Mouse (Mus musculus) CD4-positive, CD25-positive, alpha-beta regulatory T cell, adult 4 months (primary cell): ENCODE measurements around the gene C130074G19Rik. TPM values are rescaled to one million over a fixed set of nuclear protein-coding genes. Genes with fewer than 3 reads are reported as not detected.

Experiments
- ATAC-seq: one replicate; pipeline ENCODE4 v1.8.0; 2017
- polyA plus RNA-seq, 2 experiments: library from polyadenylated mRNA; unstranded; fragments of 100-300 nt; shearing (Covaris generic); gene quantifications; one replicate each; pipeline ENCODE4 v1.2.1; 2017

C130074G19Rik gene
- polyA plus RNA-seq = not detected

DNA sequence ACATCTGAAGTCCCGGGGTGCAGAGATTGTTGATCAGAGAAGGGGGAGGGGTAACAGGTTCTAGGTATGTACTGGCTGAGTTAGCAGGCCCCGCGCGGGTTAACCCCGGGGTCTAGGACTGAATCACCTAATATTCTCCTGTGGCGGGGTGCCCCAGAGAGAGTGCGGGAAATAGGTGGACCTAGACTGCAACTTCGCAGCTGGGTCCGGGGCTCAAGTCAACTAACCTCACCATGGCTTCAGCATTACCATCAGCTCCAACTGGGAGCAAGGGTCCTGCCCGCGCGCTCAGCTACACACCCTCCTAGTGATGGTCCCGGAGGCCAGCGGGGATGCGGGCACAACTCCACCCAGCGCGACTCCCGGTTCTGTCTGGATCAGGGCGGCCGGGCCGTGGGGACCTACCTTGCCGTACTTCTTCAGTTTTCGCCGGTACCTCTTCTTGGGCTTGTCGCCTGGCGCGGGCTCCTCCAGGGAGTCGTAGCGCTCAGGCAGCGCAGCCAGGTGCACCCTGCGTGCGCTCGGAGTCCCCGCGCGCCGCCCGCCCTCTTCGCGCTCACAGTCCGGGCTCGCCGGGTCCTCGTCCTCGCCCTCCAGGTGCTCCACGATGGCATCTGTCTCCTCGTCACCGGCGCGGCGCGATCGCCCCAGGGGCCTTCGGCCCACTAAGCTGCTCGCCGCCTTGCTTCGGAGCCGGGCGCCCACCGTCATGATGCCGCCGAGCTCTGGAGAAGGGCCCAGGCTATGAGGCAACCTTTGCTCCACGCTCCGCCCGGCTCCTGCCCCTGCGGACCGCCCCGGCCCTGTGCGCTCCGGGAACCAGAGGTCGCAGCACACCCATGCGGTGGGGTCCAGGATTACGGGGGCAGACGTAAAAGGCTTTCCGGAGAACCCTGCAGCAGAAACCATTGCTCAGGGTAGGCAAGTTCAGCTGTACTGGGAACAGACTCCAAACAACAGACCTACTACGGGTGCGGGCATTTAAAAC, at the start of gene C130074G19Rik:
TSS of gene C130074G19Rik (minus strand) at position 938 of the 988 bp plus-strand sequence.
- ATAC-seq = no peak

DNA sequence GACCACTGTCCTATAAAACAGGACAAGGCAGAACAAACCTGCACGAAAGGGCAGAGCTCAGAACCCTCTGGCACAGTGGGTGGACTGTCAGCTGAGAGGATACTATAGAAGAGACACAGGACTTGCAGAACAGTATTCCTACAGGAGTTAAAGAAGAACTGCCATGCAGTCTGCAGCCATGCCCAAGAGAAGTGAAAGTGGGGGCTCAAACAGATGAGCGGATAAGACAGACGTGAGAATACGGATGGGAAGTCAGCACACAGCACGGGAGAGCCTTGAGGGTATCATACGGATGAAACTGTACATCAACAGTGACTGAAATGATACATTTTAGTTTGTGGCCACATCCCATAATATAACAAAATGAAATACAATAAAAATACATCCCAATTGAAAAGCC, 48.1 kb upstream of the C130074G19Rik start:
- ATAC-seq = no peak

DNA sequence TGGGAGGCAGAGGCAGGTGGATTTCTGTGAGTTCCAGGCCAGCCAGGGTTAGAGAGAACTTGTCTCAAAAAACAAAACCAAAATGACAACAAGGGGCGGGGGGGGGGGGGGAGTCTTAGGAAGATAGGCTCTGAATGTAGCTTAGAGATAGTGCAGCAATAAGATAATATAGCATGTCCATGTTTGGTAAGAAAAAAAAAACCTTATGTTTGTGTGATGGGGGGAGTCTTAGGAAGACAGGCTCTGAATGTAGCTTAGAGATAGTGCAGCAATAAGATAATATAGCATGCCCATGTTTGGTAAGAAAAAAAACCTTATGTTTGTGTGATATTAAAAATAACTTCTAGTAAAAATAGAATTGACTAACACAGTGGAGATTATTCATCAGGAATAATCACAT, 45.4 kb upstream of the C130074G19Rik start:
- ATAC-seq = no peak

DNA sequence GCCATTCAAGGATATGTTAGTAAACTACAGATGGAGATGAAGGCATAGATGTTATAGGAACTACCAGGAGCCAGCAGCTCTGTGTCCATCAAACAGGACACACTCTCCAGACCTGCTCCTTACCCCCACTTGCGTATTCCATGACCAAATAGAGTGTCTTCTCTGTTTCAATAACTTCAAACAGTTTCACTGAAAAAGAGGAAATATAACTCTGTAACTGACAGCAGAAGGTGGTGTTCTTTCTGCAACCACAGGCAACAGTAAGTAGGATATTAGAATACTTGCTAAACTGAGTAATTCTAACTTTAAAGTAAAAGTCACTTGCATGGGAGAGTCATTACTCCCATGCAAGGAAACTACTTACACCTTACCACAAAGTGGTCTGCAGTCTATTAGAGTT, 44.9 kb upstream of the C130074G19Rik start:
- no peak for ATAC-seq

DNA sequence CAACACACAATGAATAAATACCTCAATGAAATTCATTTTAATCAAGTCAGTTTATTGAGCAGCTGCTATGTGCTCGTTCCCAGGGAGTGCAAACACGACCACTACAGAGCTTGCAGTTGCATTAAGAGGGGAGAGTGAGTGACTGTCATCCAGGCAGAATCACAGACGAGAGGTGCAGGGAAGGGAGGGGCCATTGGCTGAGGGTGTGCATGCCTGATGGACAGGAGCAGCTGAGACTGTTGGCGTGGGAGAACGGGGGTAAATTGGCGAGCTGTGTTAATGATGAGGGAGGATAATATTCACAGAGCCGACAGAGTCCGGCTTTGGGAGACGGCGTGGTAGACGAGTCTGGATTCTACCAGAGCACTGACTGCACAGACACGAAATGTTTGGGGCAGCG, 39.8 kb upstream of the C130074G19Rik start:
- no peak for ATAC-seq

DNA sequence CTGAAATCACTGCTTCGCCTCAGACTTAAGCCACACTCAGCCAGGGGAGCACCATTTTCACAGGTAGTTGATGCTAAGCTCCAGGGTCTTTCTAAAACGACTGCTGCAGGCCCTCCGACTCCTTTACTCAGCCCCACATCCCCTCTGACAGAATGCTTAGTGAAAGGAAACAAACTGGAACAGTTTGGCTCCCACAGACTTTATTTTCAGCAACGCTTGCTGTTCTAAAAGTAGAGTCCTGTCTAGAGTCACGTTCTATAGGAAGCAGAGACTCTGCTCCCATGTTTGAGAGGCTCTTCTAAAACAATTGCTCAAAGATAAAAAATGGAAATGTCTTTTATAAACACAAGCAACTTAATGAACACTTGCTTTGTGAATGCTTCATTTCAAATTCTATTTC, 37.0 kb upstream of the C130074G19Rik start:
- ATAC-seq = no peak

DNA sequence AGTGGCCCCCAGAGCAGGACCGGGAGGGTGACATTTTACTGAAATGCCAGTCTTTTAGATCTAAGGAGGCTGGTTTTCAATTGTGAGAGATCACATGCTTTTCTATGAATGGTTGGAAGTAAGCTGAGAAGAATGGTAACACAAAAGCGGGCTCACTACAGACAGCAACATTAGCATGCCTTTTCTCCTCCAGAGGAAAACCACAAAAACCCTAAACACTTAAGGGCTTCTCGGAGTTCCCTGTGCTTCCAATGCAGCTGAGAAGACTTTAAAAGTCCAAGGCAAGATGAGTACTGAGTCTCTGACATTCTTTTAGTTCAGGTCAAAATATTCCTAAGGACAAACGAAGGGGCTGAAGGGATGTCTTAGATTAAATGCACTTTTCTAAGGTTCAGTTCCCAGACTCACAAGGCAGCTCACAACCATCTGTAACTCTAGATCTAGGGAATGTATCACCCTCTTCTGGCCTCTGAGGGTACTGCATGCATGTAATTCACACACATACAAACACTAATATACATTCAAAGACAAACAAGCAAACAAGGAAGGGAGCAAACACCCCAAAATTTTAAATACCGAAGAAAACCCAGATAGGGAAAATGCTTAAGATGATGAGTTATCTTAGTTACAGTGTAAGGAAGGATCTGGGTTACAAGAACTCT, 35.3 kb upstream of the C130074G19Rik start:
- ATAC-seq = no peak

DNA sequence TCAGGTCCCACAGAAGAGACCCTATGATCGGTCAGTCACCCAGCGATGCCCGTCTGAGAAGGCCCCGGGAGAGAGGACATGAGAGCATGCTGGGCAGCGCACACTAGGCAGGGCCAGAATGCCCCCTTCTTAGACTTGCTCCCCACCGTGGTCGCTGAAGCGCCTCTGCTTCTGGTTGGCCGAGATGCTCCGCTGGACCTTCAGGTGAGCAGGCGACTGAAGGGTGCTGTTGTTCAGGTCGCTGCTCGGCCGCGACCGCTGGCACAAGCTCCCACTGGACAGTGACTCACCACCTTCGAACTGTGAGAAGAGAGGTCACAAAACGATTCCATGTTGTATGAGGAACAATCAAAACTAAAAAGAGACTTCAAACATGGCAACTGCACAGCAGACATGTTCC, 29.3 kb upstream of the C130074G19Rik start:
- ATAC-seq = no peak

DNA sequence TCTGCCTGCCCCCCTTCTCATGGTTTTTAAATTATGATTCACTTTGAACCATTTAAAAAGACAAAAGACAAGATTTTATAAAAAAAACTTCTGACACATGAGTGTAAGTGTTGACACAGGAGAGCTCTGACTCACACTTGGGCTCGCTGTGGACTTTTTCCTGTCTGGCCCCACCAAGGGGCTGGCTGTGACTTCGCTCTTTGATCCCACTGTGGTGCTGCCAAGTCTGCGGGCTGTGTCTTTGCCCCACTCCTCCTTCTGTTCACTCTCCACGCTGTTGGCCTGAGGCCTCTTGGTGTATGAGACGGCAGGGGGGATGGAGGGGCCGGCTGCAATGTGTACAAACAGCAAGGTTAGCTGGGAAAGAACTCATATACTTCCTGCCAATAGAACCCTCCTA, 28.8 kb upstream of the C130074G19Rik start:
- ATAC-seq = no peak

DNA sequence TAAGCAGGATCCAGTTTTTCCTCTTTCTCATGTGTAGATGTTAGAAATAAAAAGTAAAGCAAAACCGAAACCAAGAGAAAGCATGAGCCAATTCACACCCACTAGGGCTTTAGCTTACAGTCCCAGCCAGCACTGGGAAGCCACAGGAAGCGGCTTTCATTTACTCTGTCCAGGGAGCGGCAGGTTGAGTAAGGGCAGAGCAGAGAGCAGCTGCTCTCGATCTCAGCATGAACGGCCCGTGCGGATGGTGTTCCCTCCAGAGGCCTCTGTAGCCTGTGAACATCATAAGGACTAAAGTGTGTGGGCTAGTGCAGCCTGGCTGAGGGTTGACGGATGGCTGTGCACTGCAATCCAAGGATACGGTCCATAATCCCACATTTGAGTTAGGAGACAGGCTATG, 25.5 kb upstream of the C130074G19Rik start:
- ATAC-seq = no peak

DNA sequence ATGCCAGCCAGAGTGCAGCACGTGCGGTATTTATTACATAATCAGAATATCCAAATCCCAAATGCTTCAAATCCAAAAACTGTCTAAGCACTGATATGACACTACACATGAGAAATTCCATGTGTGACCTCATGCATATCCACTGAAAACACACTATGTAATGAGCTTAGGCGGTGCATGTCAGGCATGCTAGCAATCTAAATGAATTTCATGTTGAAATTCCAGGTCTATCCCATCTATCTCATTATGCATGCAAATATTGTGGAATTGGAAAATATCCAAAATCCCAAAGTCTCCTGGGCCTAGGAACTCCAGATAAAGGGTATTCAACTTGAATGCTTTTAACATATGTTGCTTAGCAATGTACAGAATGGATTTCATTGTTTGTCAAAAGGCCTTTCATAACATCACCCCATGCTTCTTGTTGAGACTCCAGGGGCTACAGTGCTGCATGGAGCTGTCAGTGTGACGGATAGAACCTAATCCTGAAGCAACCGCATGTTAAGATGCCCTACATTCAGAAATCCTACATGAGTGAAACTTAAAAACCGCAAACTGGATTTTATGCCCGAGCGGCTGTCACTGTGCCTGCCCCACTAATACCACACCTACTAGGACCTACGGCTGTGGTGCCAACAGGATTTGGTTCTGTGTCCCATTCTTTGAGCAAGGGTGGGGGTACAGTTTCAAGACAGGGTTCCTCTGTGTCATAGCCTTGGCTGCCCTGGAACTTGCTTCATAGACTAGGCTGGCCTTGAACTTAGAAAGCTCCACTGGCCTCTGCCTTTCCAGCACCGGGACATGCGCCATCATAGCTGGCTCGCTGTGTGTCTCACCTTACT, 23.1 kb upstream of the C130074G19Rik start:
- no peak for ATAC-seq

DNA sequence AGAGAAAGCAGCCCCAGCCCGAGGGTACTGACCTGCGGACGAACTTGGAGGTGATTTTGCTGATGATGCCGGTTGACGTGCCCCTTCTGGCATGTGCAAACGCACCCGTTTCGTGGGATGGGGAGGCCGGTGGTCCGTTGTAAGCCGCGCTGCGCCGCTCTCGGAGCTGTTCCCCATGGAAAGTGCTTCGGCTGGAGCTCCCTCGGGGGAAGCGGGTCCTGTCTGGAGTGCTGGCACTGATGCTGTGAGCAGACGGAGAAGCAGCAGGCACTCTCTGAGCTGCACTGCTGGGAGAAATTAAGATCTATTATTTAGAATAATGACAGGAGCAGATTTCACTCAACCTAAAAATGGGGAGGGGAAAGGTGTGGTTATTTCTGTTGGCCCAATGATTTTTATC, 22.4 kb upstream of the C130074G19Rik start:
- ATAC-seq = no peak

DNA sequence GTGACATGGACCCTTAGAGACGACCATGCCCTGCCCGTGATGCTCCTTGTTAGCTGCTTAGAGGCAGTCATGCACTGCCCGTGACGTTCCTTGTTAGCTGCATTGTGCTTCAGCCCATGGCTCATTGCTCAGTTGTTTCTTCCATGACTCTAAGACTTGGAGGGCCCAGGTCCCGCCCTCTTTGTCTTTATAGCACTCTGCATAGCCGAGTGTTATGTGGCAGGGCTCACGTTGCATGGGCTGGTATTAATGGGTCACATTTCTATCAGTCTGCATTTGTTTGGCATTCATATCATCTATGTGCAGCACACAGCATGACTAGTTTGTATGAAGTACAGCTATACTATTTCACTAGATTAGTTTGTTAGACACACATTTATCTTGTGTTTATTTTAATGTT, 20.7 kb upstream of the C130074G19Rik start:
- ATAC-seq = no peak

DNA sequence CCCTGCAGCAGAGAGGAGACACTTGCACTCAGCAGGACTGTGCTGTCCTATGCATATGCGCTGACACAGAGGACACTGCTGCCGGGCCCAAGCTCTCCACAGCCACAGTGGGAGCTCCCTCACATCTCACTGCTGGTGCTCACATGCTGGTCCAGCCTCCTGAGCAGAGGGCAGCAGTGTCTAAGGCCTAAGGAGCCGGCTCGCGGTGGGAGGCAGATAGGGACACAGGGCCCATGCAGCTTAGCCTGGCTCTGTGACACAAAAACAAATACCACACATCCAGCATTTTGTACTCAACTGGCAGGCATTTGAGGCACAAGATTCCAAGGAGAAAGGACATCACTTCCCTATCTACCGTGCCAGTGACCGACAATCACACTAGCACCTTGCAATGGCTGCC, 19.9 kb upstream of the C130074G19Rik start:
- ATAC-seq = no peak

DNA sequence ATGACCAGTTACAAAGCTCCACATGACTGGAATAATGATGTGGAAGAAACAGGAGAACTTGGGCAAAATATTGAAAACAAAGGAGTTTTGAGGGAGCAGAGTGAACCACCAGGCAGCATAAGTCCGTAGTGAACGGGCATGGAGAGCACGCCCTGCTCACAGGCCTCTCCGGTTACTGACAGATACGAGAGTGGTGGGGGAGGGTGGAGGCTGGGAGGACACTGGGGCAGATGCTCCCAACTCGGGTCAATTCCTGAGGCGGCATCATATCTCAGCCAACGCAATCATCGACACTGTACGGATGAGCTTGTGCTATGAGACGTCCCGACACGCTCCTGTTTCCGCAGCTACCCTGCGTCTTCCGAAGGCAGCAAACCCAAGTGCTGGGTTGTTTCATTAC, 14.3 kb upstream of the C130074G19Rik start:
- no peak for ATAC-seq

DNA sequence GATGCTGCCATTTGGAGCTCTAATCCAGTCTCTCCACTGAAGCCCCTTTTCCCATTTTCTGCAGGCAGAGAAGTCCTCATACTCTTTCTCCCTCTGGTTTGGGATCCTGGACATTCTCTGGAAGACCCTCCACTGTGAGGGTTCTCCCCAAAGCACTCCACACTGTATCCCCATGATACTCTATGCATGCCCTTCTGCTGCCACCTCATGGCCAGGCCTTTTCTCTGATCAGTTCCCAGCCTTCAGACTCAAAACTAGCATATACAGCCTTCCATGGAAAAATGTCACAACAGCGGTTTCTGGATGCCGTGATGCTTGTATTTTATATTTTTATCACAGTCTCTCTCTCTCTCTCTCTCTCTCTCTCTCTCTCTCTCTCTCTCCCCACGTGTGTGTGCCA, 9.0 kb upstream of the C130074G19Rik start:
- ATAC-seq = no peak

DNA sequence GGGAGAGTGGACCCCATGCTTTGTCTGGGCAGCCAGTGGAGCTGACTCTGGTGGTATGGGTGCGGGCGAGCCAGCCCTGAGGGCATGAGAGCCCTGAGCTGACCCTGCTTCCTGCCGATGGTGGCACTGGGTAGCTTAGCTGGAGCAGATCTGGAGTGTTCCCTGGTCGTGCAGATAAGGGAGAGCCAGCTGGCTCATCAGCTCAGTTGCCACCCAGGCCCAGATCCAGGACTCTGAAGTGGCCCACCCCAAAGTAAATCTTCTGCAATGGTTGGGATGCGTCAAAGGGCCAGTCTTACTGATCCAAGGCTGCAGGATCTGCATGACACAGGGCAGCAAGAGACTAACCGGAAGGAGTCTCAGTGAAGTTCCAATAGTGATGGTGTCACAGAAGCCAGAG, 6.4 kb upstream of the C130074G19Rik start:
- ATAC-seq = no peak

DNA sequence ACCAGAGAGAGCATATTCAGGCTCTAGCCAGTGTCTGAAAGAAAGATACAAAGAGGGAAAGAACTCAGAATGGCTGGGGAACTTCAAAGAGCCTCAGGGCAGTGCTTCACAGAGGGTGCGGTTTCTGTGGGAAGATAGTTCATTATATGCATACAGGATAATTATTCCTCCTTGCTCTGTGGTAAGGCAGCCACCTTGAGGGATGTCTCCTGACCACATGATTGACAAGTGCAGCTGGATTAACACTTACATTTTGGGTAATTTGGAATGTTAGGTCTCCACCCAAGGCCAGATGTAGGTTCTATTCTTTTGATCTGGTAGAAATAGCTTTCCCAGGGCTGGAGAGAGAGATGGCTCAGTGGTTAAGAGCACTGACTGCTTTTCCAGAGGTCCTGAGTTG, 3.1 kb upstream of the C130074G19Rik start:
- no peak for ATAC-seq

DNA sequence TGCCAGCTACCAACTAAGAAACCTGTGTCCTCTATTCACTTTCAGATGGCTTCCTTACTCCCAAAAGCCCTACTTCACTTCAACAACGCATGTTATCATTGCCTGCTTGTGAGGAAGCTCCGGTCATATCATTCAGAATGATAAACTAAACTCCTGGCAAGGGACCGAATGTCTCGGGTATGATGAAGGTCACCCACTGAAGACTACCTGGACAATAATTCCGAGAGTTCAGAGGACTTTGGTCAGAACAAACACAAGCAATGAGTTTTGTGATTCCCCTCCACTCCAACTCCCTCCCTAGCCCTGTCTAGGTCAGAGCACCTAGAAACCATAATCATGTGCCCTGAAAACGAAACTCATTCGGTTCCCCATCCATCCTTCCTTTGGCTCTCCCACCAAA, 1.2 kb downstream of the C130074G19Rik start:
- ATAC-seq = no peak

DNA sequence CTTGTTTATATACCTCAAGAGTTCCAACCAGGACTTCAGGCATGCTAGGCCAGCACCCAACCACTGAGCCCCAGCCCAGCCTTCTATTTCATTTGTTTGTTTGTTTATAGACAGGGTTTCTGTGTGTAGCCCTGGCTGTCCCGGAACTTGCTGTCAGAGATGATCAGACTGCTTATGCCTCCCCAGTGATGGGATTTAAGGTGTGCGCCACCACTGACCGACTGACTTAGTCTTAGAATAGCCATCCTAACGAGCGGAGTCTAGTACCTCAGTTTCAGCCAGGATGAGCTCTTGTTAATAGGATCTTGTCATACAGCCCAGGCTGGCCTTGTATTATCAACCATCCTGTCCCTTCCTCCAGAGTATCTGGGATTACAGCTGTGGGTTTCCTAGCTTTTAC, 1.8 kb downstream of the C130074G19Rik start:
- ATAC-seq = no peak

DNA sequence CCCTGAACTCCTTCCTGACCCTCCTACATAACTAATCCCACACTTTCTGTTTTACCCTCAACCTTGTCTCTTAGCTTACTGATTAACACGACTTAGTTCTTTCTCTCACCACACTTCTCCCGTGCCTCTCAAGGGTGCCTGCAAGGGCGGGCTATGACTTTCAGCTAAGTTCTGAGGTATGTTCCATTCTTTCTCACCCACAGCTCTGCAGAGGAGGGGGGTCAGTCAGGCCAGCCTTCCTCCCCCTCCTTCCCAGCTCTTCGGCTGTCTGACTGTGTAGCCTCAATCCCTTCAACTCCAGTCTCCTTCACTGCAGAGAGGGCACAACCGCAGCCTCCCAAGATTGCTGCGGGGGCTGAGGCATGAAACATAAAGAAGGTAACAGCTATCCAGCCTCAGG, 4.2 kb downstream of the C130074G19Rik start:
- no peak for ATAC-seq

DNA sequence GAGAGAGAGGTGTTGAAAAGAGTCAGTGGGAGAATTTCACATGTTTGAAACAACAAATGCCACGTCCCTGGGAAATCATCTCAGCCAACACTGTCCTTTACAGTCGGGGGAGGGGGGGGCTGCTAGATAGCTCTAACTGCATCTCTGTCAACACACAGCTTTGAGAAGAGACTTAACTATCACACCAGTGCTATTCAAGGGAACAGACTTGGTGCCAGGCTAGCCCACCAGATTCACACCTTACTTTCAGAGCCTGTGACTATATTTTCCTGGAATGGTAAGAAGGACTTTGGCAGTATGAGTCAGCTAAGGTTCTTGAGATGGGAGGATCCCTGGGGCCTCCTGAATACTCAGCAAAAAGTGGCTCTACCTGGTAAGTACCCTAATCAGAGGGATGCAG, 5.7 kb downstream of the C130074G19Rik start:
- ATAC-seq = no peak

DNA sequence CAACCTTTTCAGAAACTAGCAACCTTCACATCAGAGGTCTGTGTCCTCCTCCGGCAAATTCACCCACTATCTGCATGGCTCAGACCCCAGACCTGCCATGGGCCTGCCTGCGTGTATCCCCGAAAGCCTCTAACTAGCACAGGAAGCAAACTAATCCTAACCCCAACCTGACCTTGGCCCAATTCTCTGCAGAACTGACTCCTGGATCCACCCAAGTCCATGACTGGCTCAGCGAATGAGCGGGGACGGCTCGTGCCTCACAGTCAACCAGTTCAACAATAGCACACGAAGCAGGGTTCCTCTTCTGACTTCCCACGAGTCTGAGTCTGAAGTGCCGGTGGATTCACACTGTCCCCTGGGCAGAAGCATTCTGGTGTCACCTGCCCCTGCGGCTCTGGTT, 9.1 kb downstream of the C130074G19Rik start:
- ATAC-seq = no peak
